Mouse (Mus musculus): ENCODE results near the gene Rsc1a1. TPM values are rescaled to one million over a fixed set of nuclear protein-coding genes. Genes with fewer than 3 reads are reported as not detected.

The Rsc1a1 gene
- total RNA-seq, 2 experiments from 2014 or later: 2.9 to 4.3 TPM

GRCm38 (mm10) chr4:141705331-141705730, 19.9 kb upstream of the Rsc1a1 start:
- no peak for ATAC-seq (replicated peaks; ENCODE audit: low FRiP score, poor library complexity, severe bottlenecking)

GRCm38 (mm10) chr4:141704625-141705024, 19.2 kb upstream of the Rsc1a1 start:
- ATAC-seq (replicated peaks; ENCODE audit: low FRiP score, poor library complexity, severe bottlenecking): no peak

DNA sequence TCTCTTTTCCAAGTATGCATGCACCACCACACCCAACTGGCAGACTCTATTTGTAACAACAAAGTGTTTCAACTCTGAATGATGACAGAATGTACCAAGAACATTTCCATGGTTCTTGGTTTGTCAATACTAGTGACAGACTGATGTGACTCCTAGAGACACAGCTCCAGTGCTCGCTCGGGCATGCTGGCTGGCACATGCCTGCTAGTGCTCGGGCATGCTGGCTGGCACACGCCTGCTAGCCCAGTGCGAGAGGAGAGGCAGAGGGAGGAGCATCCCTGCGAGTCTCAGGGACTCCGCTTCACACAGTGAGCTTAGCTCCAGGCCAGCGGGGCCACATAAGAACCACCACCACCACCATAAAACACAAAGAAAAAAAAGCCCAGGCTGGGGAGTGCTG, 9.3 kb upstream of the Rsc1a1 start:
- ATAC-seq (replicated peaks; ENCODE audit: low FRiP score, poor library complexity, severe bottlenecking): no peak

- ATAC-seq (replicated peaks; ENCODE audit: low FRiP score, poor library complexity, severe bottlenecking): no peak
These were observed 3.1 kb upstream of the Rsc1a1 start for GRCm38 (mm10) chr4:141688505-141688904.

GRCm38 (mm10) chr4:141686525-141686924, 1.1 kb upstream of the Rsc1a1 start:
- no peak for ATAC-seq (replicated peaks; ENCODE audit: low FRiP score, poor library complexity, severe bottlenecking)

DNA sequence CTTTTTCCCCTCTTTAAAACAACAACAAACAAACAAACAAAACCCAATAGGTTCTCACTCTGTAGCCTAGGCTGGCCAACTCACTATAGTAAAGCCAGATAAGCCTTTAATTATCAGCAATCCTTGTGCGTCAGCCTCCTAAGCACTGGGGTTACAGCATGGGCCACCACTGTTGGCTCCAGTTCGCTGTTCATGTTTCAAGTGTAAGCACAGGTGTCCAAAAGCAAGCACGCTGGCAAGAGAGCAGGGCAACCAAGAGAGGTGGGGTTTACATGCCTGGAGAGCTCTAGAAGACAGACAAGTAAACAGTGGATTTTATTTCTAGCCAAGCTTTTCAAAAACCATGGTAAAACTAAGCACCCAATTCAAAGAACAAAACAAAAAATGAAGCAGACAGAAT, 694 bp upstream of the Rsc1a1 start:
- no peak for ATAC-seq (replicated peaks; ENCODE audit: low FRiP score, poor library complexity, severe bottlenecking)

DNA sequence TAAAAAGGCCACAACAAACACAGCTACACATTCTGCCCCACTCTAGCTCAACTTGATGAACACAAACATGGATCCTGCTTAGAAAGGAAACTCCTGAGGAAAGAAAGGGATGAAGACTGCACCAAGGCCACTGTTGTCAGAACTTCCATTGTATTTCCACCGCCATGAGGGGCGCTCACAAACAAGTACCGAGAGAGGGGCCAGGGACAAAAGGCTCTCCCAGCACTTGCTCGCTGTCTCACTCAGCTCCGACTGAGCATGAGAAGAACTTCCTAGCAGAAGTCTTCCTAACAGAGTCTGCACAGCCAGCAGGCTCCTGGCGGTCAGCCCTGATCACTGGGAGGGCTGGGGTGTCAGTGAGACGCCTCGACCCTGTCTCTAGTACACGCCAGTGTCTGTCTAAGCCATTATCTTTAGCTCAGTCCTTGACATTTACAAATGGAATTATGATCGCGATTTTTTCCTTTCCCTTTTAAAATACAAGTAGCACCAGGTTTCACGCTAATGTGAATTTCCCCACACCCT, 2.6 kb downstream of the Rsc1a1 start:
- no peak for ATAC-seq (replicated peaks; ENCODE audit: low FRiP score, poor library complexity, severe bottlenecking)

GRCm38 (mm10) chr4:141681767-141682166, 3.6 kb downstream of the Rsc1a1 start:
- no peak for ATAC-seq (replicated peaks; ENCODE audit: low FRiP score, poor library complexity, severe bottlenecking)

DNA sequence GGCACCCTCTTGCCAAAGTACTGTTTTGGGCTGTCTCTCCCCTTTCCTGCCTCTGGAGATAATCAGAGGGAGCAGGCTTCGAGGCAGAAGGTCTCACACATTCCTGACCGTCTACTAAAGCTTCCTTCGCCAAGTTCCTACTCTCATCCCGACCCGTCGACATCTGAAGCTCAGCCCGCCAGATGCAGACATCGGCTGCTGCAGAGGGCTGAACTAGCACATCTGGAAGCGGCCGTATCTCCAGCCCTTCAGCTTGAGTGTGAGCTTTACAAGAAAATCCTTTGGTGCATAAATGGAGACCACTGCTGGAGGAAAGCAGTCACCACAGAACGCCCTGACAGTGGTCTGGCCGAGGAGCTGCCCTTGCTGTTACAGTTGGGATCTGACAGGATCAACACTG, 4.5 kb downstream of the Rsc1a1 start:
- no peak for ATAC-seq (replicated peaks; ENCODE audit: low FRiP score, poor library complexity, severe bottlenecking)

- no peak for ATAC-seq (replicated peaks; ENCODE audit: low FRiP score, poor library complexity, severe bottlenecking)
These were observed 6.4 kb downstream of the Rsc1a1 start for GRCm38 (mm10) chr4:141679016-141679415.

- no peak for ATAC-seq (replicated peaks; ENCODE audit: low FRiP score, poor library complexity, severe bottlenecking)
These were observed 8.9 kb downstream of the Rsc1a1 start for GRCm38 (mm10) chr4:141676462-141676979.

- ATAC-seq (replicated peaks; ENCODE audit: low FRiP score, poor library complexity, severe bottlenecking): no peak
These were observed 13.1 kb downstream of the Rsc1a1 start for GRCm38 (mm10) chr4:141672325-141672724.

DNA sequence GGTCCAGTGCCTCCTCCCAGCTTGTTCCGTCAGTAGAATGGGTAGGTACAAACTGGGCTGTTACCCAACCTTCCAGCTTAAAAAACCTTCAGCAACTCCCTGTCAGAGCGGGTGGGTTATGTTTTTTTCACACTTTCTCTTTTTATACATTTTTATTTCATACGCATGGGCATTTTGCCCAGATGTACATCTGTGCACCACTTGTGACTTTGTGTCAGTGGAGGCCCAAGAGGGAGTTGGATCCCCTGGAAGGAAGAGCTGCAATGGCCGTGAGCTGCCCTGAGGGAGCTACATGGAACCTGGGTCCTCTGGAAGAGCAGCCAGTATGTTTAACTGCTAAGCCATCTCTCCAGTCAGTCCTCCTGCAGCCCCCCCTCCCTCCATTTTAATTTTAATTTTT, 14.0 kb downstream of the Rsc1a1 start:
- ATAC-seq (replicated peaks; ENCODE audit: low FRiP score, poor library complexity, severe bottlenecking): no peak

DNA sequence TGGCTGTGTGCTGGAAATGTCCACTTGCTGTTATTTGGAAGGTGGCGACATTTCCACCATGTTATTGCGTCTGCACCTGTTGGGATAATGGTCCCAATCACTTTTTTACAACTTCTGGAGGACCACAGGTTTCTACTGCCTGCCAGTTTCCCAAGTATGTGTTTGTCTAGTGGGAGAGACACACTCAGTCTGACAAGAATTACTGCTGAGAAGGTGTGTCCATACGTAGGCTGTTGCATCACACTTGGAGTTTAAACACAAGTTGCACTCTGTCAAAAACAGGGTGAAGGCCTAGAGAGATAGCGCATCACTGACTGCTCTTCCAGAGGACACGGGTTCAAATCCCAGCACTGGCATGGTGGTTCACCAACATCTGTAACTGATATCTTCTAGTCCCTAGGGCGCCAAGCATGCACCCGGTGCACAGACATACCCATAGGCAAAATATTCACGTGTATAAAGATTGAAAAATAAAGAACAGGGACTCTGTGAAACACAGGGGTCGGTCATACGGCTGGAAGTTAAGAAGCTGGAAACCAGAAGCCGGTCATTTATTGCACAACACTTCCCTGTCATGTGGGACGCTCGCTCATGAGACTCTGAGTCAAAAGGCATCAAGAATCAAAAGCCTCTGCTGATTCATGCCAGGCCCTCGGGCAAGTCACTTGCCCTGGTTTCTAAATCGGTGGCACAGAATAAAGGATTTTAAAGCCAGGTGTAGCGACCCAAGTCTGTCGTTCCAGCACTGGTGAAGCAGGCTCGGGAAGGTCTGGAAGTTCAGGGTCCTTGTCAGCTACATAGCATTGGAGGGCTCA, 15.3 kb downstream of the Rsc1a1 start:
- ATAC-seq (replicated peaks; ENCODE audit: low FRiP score, poor library complexity, severe bottlenecking): no peak

- 0 out of 2 replicates have a peak, but pooled peaks have one; percentile 4 for ATAC-seq (replicated peaks; ENCODE audit: low FRiP score, poor library complexity, severe bottlenecking)
These were observed 20.6 kb downstream of the Rsc1a1 start, which contains the start of gene Plekhm2 for GRCm38 (mm10) chr4:141664799-141665198. TSS of gene Plekhm2 (minus strand) at chr4:141664899.

- ATAC-seq (replicated peaks; ENCODE audit: low FRiP score, poor library complexity, severe bottlenecking): peak; percentile 87
These were observed 21.2 kb downstream of the Rsc1a1 start for GRCm38 (mm10) chr4:141664011-141664745.

GRCm38 (mm10) chr4:141663122-141663931, 22.1 kb downstream of the Rsc1a1 start:
- ATAC-seq (replicated peaks; ENCODE audit: low FRiP score, poor library complexity, severe bottlenecking): peak; percentile 48

DNA sequence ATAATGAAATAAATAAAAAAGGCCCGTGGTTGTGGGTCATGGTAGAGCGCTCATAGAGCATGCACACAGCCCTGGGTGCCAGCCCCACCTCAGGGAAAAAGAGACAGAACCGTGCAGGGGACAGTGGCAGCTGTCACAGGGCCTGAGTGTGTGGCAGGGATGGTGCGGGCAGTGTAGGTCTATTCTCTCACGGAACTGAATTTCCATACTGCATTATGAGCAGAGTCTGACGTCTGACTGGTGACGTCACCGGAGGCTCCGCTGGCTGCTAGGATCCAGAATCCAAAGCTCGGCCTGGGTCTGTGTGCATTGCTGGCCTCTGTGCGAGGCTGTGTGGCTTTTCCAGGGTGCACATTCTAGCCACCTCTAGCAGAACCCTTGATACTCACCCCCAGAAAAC, 24.5 kb downstream of the Rsc1a1 start:
- ATAC-seq (replicated peaks; ENCODE audit: low FRiP score, poor library complexity, severe bottlenecking): no peak

DNA sequence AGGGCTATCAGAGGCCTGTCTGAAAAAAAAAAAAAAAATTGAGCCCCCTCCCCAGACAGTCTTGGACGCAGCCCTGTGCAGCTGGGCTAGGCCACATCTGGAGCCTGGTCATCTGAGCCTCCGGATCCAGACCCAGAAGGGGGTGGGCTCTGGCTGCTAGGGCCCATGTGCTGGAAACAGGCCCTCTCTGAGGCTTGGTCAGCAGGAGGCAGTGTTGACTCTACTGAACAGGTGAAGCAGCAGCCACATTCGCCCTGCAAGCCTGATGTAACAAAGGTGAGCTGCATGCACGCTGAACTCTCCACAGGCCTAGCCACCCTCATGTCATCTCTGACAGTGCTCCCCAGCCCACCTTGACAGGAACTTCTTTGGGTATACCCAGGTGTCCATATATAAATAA, 25.7 kb downstream of the Rsc1a1 start:
- no peak for ATAC-seq (replicated peaks; ENCODE audit: low FRiP score, poor library complexity, severe bottlenecking)

All from erythroblast, adult 5-6 weeks (primary cell).